ENCODE assay signal across 8 mouse cellular contexts in the genomic region with DNA sequence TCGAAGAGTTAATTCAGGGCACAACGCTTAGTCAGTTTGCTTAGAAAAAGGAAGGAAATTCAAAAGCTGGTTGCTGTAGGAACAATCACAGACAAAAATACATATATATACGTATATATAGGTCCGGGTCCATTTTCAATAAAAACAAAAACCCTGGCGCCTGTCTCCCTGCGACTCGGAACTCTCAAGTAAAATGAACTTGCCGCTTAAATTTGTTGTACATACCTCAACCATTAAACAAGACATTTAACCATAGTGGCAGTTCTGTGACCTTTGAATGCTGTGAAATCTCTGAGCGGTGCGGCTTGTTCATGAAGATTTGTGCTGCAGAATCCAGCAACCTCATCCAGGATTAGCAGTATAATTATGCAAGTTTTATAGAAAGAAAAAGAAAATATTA. TPM values are rescaled to one million over a fixed set of nuclear protein-coding genes. Genes with fewer than 3 reads are reported as not detected.
DNase-seq lines count a peak whose midpoint lies in the region; ATAC-seq and TF ChIP-seq lines count a peak whose summit lies in the region.

No protein-coding gene starts in this region.

- H3K4me1 ChIP-seq in embryonic facial prominence, embryonic 14.5 days (ENCODE audit: control insufficient read depth, insufficient read depth, low read length): peaks cover 12% of the 10 kb centered on the region
- peaks cover 18% of the 10 kb centered on the region for H3K4me1 ChIP-seq in intestine, embryonic 16.5 days (ENCODE audit: control insufficient read depth, insufficient read depth, low read length)

- H3K27ac ChIP-seq in layer of hippocampus, adult 2 months: peak overlapping the region; percentile 89
- peak overlapping the region; percentile 76 for H3K27ac ChIP-seq in embryonic facial prominence, embryonic 14.5 days (replicated peaks; ENCODE audit: low read depth, low read length)
- peak overlapping the region; percentile 66; the same call in 1 of the 2 replicates for H3K27ac ChIP-seq in intestine, embryonic 16.5 days (ENCODE audit: low read length)

- TF ChIP-seq POLR2A in myocyte (IDR thresholded peaks at IDR 0.05; ENCODE audit: insufficient read length, low read depth): no peak

- no peak for ATAC-seq in embryonic facial prominence, embryonic 14.5 days (ENCODE audit: low read depth)
- ATAC-seq in intestine, embryonic 16.5 days: no peak

- H3K36me3 ChIP-seq in embryonic facial prominence, embryonic 14.5 days (ENCODE audit: control insufficient read depth, insufficient read depth, low read length): no peaks in the 10 kb centered on the region
- H3K36me3 ChIP-seq in intestine, embryonic 16.5 days (ENCODE audit: control insufficient read depth, insufficient read depth, low read length): no peaks in the 10 kb centered on the region
- H3K36me3 ChIP-seq in myocyte (ENCODE audit: control insufficient read depth, insufficient read depth): no peaks in the 10 kb centered on the region

- H3K4me3 ChIP-seq in layer of hippocampus, adult 2 months: peak overlapping the region; percentile 64
- H3K4me3 ChIP-seq in embryonic facial prominence, embryonic 14.5 days (ENCODE audit: low read depth, low read length): peak overlapping the region; percentile 43
- peak overlapping the region; percentile 45 for H3K4me3 ChIP-seq in intestine, embryonic 16.5 days (ENCODE audit: low read length)
- H3K4me3 ChIP-seq in myocyte: no peak overlapping the region

- no peak overlapping the region for H3ac ChIP-seq in myocyte (ENCODE audit: control insufficient read depth, insufficient read length)

- WGBS in embryonic facial prominence, embryonic 14.5 days: 8% methylated on average over 10 of the region's 10 CpGs
- 21% methylated on average over 10 of the region's 10 CpGs for WGBS in intestine, embryonic 16.5 days

- no peaks in the 10 kb centered on the region for H3K9me3 ChIP-seq in embryonic facial prominence, embryonic 14.5 days (ENCODE audit: control insufficient read depth, low read length)
- H3K9me3 ChIP-seq in intestine, embryonic 16.5 days (ENCODE audit: control insufficient read depth, low read length): no peaks in the 10 kb centered on the region

- TF ChIP-seq CTCF in layer of hippocampus, adult 2 months (conservative IDR thresholded peaks at IDR 0.05): no peak

- no peaks in the 10 kb centered on the region for H3K79me2 ChIP-seq in myocyte (ENCODE audit: control insufficient read depth, insufficient read depth)

- peak overlapping the region; percentile 56 for H3K4me2 ChIP-seq in embryonic facial prominence, embryonic 14.5 days (ENCODE audit: low read depth, low read length)
- peak overlapping the region; percentile 63 for H3K4me2 ChIP-seq in intestine, embryonic 16.5 days (ENCODE audit: low read depth, low read length)
- H3K4me2 ChIP-seq in myocyte (ENCODE audit: low read depth): peak overlapping the region; percentile 69

- no peaks in the 10 kb centered on the region for H3K27me3 ChIP-seq in embryonic facial prominence, embryonic 14.5 days (replicated peaks; ENCODE audit: control insufficient read depth, insufficient read depth, low read length)
- no peaks in the 10 kb centered on the region for H3K27me3 ChIP-seq in intestine, embryonic 16.5 days (replicated peaks; ENCODE audit: control insufficient read depth, insufficient read depth, low read length)
- no peaks in the 10 kb centered on the region for H3K27me3 ChIP-seq in myocyte (ENCODE audit: control insufficient read depth, insufficient read depth, insufficient read length)

- DNase-seq in layer of hippocampus, adult 2 months (ENCODE audit: low spot score in 2 of 2): no peak
- DNase-seq in layer of hippocampus, postnatal 10 days (ENCODE audit: low spot score in 2 of 2): no peak
- DNase-seq in embryonic facial prominence, embryonic 14.5 days (ENCODE audit: low spot score): peak; percentile 31
- DNase-seq in thymus, adult 18-20 months: no peak
- no peak for DNase-seq in testis, postnatal 14 days (ENCODE audit: low spot score)
- no peak for DNase-seq in right cerebral cortex, postnatal 4 days

- peak overlapping the region; percentile 62 for H3K9ac ChIP-seq in embryonic facial prominence, embryonic 14.5 days (ENCODE audit: low read depth, low read length)
- H3K9ac ChIP-seq in intestine, embryonic 16.5 days (ENCODE audit: low read depth, low read length): peak overlapping the region; percentile 62

TF ChIP-seq in myocyte, 11 proteins besides CTCF, POLR2A, EP300 and RAD21:
- TF ChIP-seq MYOD1 (IDR thresholded peaks at IDR 0.05; ENCODE audit: control insufficient read depth in 1 of 3, insufficient read length in 2 of 3, low read depth in 2 of 3) (no peak), POLR2AphosphoS2 (IDR thresholded peaks at IDR 0.05; ENCODE audit: insufficient read length, low read depth) (no peak), MYOG (IDR thresholded peaks at IDR 0.05; ENCODE audit: control insufficient read depth in 1 of 3, insufficient read depth in 1 of 3, insufficient read length in 2 of 3, low read depth in 2 of 3) (no peak), TCF3 (IDR thresholded peaks at IDR 0.05; ENCODE audit: insufficient read length, low read depth) (no peak), REST (IDR thresholded peaks at IDR 0.05; ENCODE audit: insufficient read depth, insufficient read length) (no peak), MAX (IDR thresholded peaks at IDR 0.05; ENCODE audit: low read depth) (no peak), SRF (IDR thresholded peaks at IDR 0.05; ENCODE audit: control insufficient read depth, insufficient read length, low read depth) (no peak), E2F4 (IDR thresholded peaks at IDR 0.05; ENCODE audit: insufficient read depth) (no peak), USF1 (IDR thresholded peaks at IDR 0.05; ENCODE audit: low read depth) (no peak), CEBPB (IDR thresholded peaks at IDR 0.05; ENCODE audit: insufficient read depth, poor library complexity, severe bottlenecking) (no peak), TCF12 (IDR thresholded peaks at IDR 0.05; ENCODE audit: insufficient read depth, poor library complexity, severe bottlenecking) (no peak)

RNA-seq across cellular contexts. Expression of gene Pde7b, which starts 0.4 kb away (rescaled TPM):
- 10 to 100 TPM; 27.6 to 27.8 TPM for total RNA-seq in layer of hippocampus, adult 2 months (2021)
- 10 to 100 TPM; 12.1 TPM for total RNA-seq in layer of hippocampus, postnatal 10 days (2021)
- 8.8 and 9.0 TPM in 2 replicates for polyA plus RNA-seq in embryonic facial prominence, embryonic 14.5 days (2014; fragmentation: Nextera tagmentation; extraction: Ambion mirVana)
- 1.9 and 2.0 TPM in 2 replicates for polyA plus RNA-seq in intestine, embryonic 16.5 days (2015; fragmentation: Nextera tagmentation; extraction: Ambion mirVana)
- polyA plus RNA-seq in myocyte (2012; fragmentation: generic; extraction: Trizol): 0.16 TPM
